Mouse (Mus musculus) thymus, postnatal 0 days (tissue): ENCODE data around the gene Ippk. TPM values are rescaled to one million over a fixed set of nuclear protein-coding genes. Genes with fewer than 3 reads are reported as not detected.

Source experiments
- DNase-seq: peaks from one replicate; pipeline ENCODE4 v3.0.0-alpha.2; 2015; ENCODE audit warnings: low spot score
- polyA plus RNA-seq: library from polyadenylated mRNA; unstranded; fragments of >200 nt; fragmentation: Nextera tagmentation; extraction: Ambion mirVana; gene quantifications from 2 replicates; pipeline ENCODE4 v1.2.1, GENCODE M21; 2015

The Ippk gene
- polyA plus RNA-seq, 1 experiment from 2014 or later: 15.2 TPM

DNA sequence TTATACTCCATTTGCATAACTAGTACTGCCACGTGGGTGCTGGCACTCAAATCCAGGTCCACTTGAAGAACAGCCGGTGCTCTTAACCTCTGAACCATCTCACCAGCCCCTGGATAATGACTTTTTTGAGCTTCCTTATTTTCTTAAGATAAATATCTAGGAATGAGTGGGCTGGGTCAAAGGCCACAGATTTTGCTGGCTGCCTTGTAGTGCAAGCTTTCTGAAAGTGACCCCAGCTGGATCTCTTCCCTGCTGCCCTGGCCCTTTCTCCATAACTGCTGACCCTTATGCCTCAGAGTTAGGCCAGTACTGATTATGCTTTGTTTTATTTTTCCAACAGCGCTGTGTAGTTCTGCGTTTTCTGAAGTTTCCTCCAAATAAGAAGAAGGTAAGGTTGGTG, 9.5 kb downstream of the Ippk start:
- no peak for DNase-seq

DNA sequence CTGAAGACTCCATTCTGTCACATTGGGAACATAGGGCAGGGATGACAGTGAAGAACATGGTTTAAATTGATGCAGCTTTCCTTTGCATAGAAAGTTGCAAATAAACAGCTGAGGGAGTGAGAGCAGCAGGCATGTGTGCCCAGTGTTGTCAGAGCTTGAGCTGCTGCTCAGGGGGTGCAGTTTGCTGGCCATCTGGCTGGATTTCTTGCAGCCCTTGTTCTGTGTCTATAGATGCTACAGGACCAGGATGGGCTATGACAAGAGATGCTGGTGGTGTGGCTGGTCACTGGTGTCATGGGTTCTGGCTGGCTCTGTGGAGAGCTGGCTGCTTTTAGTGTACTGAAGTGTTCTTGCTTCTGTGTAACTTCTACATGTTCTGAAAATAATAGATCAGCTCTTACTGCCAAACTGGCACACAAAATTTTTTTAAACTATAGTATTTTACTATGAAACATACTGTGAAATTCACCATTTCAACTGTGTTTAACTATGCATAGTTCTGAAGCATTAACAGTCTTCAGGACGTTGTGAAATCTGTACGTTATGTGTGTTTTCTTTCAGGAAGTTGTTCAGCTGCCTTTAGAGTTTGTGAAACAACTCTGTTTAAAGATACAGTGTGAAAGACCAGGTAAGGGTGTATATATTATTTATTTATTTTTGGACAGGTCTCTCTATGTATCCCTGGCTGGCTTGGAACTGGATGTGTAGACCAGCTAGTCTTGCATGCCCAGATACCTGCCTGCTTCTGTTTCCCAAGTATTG, 12.4 kb downstream of the Ippk start:
- DNase-seq: no peak

DNA sequence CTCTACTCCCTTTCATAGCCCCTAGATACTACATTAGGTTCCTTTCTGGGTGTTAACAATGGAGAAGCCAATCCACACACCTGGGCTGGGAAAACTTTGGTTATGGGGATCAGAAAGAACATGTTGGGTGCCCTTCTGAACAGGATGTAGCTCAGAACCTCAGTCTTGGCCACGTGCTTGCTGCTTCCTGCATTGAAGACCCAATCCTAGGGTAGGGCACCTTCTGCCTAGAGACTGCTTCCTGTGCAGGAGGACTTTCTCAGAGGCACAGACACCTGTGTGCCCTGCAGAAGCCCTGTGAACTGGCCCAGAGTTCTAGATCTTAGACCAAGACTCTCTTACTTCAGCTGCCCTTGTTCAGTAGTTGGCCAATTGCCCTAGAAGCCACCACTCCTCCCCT, 14.7 kb downstream of the Ippk start:
- DNase-seq: peak; percentile 52

DNA sequence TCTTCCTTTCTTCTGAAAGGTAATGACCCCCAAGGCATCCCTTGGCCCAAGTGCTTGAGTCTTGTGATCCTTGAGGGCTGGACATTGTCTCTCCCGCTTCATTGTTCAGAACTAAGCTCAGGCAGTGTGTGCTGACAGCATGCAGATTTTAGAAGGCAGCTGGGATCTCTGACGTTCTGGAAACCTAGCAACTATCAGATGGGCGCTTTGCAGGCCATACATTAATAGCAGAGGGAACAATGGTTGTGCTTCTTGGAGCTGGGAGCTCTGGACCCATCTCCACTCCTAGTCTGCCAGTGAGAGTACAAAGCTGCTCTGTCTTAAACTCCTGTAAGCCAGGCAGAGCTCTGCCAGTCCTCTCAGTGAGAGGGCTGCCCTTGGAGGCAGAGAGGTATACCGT, 15.1 kb downstream of the Ippk start:
- DNase-seq: no peak

DNA sequence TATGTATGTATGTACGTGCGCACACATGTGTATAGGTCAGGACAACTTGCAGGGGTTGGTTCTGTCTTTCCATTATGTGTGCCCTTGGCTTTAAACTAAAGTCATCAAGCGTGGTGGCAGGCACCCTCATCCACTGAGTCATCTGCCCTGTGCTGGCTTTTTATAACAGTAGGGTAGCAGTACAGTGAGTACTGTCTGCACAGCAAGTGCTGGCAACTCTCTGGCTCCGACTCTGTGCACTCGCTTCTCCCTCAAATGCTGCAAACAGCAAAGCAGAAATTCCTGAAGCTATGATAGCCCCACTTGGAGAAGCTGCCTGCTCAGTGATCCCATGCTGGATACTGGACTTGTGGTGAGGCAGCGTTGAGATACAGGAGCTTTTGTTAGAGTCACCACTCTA, 23.4 kb downstream of the Ippk start:
- no peak for DNase-seq

DNA sequence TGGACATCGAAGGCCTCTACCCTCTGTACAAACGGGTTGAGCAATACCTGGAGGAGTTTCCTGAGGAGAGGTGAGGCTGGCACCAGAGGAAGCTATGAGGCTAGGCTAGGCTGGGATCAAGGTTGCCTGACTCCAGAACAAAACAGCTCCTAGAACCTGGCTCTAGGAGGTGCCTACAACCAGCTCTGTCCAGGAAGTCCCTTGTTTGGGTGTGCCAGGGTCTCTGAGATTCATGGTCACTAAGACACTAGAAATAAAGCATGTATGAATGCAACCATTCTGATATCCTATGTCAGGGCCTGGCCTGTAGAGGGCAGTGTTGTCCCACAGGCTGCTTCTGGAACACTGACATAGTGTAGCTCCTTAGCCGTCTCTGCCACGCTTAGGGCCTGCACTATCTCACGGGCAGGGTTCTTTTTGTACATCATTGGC, 28.3 kb downstream of the Ippk start:
- peak; percentile 65 for DNase-seq

DNA sequence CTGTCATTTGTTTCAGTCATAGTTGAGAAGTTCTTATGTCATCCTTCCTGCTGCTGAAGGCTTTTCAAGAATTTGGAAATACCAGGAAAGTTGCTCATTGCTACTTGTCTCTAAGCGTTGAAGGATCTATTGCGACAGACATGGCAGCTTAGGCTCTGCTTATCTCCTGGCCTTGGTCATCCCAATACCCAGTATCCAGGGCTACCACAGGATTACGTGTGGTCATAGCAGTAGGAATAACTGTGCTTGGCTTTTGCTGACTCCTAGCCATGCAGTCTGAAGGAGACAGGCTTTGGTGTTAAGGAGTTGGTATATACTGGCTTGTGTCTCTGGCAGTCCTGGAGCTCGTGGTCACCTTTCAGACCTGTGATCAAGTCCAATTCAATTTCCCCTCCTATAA, 39.2 kb downstream of the Ippk start:
- no peak for DNase-seq

DNA sequence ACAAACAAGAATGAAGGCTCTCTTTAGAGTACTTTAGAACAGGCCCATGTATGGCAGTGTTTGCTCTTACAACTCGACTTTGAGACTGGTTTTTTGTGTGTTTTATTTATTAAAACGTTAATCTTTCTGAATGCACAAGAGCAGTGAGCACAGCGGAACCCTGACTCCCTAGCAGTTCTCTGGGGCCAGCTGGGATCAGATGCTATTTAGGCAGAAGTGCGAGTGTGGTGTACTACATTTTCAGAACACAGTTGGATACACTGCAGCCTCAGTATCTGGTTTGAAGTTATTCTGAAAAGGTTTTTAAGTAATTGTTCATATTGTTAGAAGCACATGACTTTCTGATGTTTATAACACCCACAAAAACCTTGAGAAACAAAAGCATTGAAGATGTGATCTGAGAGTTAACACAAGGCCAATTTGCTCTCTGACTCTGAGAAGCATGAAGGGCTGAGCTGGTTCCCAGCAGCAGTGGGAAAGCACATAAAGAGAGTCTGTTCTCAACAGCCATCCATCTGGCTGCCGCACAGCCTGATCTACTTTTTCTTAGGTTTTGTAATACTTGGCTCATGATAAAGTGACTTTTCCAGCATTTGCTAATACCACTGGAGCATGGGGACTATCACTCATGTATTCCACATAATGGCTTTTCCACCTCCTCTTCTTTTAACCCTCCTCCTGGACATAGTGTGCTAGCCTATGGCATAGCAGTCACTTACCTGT, 39.8 kb downstream of the Ippk start:
- DNase-seq: no peak

DNA sequence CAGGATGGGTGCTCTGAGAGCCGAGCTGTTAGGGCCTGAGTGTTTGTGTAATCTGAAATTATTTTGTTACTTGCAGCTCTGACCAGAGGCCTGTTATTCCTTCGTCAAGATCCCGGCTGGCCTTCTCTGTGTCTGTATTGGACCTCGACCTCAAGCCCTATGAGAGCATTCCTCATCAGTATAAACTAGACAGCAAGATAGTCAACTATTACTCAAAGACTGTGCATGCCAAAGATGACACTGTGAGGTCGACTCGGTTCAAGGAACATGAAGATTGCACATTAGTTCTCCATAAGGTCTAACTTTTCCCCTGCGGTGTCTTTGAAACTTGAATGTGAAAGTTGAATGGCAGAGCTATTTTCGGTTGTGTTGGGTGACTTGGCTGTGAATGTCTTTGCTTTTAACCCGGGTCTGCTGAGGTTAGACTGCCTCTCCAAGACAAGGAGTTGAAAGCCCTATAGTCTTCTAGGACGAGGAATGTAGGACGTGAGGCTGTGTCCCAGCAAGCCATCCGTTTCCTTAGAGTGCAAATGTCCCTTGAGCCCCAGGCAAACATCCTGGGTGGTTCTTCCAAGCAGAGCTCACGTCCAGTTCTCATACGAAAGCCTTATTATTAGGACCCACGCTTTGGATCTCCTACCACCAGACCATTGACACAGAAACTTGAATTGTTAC, 40.5 kb downstream of the Ippk start:
- DNase-seq: no peak

DNA sequence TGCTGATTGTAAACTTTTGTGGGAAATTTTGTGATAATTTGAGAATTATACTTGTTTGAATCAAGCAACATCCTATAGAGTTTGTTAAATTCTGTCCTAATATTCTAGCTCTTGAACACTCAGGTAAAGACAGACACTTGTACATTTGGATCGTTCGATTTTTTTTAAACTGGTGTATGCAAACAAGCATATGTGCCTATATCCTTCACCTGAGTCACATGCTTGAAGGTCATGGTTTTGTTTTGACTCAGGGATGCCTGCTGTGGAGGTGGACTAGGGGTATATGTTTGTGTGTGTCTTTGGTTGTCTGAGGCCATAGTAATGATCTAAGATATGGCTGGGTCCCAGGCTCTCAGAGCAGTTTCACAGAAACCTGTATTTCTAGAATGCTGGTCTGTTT, 41.9 kb downstream of the Ippk start:
- no peak for DNase-seq

DNA sequence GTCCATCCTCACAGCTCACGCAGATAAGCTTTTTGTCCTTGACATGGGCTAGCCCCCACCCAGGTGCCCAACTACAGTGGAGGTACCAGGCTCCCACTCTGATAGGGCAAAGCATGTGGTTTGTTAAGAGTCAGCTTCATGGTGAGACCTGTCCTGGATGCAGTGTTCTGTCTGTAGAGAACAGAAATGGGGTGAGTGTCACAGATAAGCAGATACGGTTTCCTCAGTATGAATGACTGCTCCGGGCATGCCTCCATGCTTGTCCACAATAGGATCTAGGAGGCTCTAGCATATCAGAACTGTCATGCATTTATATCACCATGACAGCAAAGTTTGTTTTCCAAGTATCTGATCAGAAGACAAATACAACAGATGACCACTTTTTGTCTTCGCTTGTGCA, 44.8 kb downstream of the Ippk start:
- DNase-seq: no peak

DNA sequence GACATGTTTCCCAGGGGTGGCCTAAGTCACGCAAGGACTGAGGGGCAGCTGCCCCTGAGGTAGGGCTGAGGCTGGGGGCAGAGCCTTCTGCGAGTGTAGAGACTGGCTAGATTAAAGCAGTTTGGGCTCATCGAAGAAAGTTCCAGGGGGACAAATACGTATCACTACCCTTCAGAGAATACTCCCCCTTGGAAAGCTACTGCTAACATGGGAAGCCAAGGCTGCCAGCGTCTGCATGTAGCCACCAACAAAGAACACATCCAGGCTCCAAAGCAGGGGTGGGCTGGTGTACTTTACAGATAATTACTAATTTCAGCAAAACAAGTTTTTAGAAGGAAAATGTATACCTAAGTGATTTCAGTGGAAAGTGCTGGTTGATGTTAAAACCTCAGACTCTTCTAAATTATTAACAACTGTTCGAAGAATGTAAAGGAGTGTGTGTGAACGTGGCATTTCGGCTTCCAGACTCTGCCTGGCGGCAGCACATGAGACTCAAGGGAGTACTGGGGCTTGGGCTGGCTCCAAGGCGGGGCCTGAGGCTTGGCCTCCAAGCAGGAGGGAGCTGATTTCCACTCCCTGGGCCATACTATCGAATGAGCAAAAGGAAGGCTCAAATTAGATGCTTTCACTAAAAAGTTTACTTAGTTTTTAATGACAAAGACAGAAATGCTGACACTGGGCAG, 45.5 kb downstream of the Ippk start:
- no peak for DNase-seq

DNA sequence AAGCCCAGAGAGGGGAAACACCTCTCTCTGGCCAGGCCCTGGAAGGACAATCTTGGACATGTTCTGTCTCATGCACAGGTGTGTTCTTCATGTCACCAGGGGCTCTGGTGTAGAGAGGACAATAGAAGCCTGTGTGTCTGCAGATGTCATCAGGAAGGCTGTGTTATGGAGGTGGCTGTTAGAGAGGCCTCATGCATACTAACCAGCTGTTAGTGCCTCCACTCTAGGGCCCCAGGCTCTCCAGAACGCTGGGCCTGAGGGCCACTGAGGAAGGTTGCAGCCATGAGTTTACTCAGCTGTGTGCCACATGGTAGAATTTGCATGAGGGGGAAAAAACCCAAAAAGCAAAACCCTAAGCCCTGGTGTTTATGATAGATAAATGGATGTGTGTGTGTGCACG, 46.5 kb downstream of the Ippk start:
- no peak for DNase-seq

DNA sequence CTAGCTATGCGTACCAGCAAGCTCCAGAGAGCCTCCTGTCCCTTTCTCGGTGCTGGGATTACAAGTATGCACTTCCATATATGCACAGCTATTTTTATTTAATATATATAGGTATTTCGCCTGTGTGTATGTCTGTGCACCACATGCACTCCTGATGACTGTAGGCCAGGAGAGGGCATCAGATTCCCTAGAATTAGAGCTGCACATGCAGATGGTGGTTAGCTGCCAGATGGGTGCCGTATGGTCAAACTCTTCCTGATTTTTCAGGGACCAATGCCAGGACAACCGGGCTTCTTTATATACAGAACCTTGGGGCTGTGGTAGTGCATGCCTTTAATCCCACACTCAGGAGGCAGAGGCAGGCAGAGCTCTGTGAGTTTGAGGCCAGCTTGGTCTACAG, 48.0 kb downstream of the Ippk start:
- DNase-seq: no peak

DNA sequence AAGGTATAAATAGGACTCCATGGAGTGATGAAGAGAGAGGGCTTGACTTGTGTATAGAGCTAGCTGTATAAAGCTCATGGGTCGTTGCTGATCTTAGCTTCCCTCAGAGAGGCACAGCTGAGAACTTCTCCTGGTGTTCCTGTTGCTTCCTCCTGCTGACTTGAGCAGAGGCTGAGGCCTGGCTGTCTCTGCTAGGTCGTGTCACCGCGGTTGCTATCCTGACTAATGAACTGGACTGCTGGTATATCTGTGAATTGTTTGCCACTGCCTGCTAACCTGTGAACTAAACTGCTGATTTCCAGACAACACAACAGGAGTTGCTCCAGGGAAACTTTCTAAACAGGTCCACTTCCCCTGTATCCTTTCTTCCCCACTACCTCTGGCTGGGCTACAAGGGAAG, 49.3 kb downstream of the Ippk start:
- no peak for DNase-seq

DNA sequence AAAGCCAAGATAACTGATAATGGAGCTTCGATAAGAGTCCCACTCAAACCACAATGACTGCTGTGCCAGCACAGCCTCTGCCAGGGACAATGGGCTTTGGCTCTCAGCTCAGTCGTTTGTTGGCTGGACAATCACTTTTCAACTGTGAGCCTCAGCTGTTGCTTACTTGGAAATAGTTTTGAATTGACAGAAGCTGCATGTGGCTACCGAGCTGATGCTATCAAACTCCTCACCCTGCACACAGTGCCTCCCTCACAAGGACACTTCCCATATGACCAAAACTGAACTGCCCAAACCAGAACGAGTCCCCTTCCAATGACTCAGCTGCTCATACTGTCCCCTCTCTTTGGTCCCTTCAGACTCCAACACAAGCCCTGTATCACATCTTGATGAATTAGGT, 49.8 kb downstream of the Ippk start:
- no peak for DNase-seq

DNA sequence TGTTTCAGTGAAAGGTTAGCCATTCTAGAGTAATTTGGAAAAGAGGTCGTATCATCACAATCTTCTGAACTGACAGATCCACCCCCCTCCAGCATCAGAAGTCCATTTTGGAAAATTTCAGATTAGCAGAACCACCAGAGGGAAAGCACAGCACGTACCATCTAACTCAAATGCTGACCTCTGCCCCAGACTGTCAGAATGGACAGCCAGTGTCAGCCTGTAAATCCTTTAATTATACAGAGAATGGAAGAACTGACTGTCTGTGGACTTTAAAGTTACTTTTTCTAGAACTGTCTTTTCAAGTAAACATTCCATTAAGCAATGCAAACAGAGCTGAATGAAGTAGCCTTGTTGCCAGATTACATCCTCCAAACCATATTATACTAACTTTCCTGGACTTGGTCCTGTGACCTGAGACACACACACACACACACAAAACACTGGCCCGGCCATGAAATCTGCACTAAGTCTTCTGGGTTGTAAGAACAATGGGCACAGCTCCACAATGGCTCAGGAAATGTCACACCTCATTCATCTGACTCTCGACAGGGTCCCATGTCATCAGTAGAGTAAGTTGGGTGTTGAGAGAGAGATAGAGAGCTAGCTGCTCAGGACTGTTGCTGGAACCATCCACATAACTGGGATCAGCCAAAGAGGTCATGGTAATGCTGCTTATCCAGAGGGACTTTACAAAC, 51.1 kb downstream of the Ippk start:
- DNase-seq: no peak

DNA sequence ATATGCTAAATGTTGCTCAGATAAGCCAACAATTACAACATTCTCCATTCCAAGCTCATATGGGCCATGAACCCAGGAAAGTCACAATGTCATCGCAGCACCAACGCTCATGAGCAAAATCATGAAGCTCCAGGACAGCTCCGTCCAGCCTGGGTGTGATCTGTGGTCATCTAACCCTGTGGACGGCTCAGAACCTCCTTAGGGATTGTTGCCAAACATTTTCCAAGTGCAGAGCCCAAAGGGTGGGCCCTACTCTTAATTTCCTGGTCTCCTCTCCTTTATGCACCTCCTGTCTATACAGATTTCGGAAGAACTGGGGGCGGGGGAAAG, 51.6 kb downstream of the Ippk start:
- DNase-seq: no peak

DNA sequence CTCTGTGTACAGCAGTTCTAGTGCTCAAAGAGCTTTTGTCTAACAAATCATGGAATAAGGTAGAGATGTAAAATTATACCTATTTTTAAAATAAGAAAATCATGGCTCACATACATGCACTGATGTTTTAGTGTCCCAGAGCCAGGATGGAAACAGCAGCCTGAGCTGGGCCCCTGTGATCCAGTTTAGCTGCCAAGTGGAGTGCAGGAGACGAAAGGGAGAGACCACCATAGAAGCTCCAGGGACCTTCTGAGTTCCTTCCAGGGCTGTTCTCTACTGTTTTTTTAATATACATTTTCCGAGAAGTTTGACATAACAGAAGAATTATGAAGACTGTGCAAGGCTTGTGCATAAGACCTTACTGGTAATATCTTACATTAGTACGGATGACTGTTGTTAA, 56.8 kb downstream of the Ippk start:
- no peak for DNase-seq

DNA sequence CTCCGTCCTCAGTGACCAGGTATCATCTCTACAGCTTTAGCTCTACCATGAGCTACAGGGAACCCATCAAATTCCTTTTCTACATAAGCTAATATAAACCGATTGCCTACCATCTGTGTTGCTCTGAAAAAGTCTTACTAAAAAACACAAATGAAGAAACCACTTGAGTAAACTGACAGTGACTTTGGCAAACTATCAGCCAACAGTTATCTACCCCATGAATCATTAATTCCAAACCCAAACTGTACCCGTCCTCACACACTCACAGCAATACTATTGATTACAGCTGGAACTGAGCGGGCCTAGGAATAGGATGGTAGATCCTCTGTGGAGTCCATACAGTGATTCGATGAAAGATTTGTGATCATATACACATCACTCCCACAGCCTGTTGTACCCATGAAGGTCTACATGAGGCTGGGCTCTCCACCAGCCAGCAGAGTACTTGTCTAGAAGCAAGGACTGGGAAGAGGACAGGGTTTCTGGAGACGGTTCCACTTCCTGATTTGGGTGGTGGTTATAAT, 57.9 kb downstream of the Ippk start:
- no peak for DNase-seq

DNA sequence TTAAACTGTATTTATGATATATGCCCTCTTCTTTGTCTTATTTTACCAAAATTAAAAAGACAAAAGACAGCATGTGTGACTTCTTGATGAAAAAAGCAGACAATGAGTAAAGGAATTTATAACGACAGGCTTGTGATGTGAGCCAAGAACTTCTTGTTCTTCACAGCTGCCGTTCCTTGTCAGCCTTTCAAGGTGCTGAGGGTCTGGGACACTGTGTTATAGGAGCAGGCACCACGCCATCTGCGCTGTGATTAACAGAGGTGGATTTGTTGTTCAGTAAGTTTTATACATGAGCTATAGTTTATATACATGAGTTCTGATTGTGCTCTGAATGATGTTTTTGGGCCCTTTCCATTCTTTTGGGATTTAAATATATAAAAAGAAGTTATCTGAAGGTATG, 58.4 kb downstream of the Ippk start:
- DNase-seq: no peak
